Mouse (Mus musculus): ENCODE data around the gene Fam3a. TPM values are rescaled to one million over a fixed set of nuclear protein-coding genes. Genes with fewer than 3 reads are reported as not detected.

Gene Fam3a
- total and polyA plus RNA-seq, 3 experiments: 7.7 to 12.5 (median 8.3) TPM

GRCm38 (mm10) chrX:74429290-74429821, 36.3 kb upstream of the Fam3a start:
- Histone ChIP-seq H3K9me3 (replicated peaks; ENCODE audit: low read length) (no peaks in the 10 kb centered on the region), H3K4me2 (ENCODE audit: insufficient read depth, low read depth, poor library complexity, severe bottlenecking) (peak overlapping the region; percentile 27; the same call in 1 of the 2 replicates), H3K4me3 (replicated peaks in 1 of 3; ENCODE audit: low read depth in 2 of 3, low read length in 2 of 3, poor library complexity in 1 of 3) (peak overlapping the region; percentile 66 to 83 (median 70)), H3K9ac (ENCODE audit: insufficient read depth, low read depth) (peak overlapping the region; percentile 98), H3K79me2 (replicated peaks; ENCODE audit: control insufficient read depth, extremely low read depth, insufficient read depth, poor library complexity, severe bottlenecking) (peaks cover 20% of the 10 kb centered on the region; the same call in 1 of the 2 replicates), H3K27me3 (replicated peaks) (no peaks in the 10 kb centered on the region), H3K4me1 (ENCODE audit: control insufficient read depth in 1 of 2, insufficient read depth in 2 of 2) (peaks cover 0 to 45% of the 10 kb centered on the region in 2 experiments; a peak in 3 of 4 replicates), H3K27ac (ENCODE audit: insufficient read depth, low read depth) (peak overlapping the region; percentile 83), H3K36me3 (replicated peaks in 1 of 2; ENCODE audit: control insufficient read depth in 1 of 2, insufficient read depth in 1 of 2, low read length in 1 of 2) (peaks cover 18 to 52% of the 10 kb centered on the region in 2 experiments)
- peak; percentile 82 for DNase-seq (ENCODE audit: extremely low read depth)
- dilution Hi-C loops (cut with MboI; ENCODE audit: extremely low pct_ligation_motif_present, extremely low pct_unique_long_range_greater_than_20kb, low sequenced_read_pairs): no loop called here
- in situ Hi-C loops (cut with MboI; ENCODE audit: low pct_ligation_motif_present, low pct_unique_long_range_greater_than_20kb, low sequenced_read_pairs): no loop called here
- TF ChIP-seq ELF1 (IDR thresholded peaks at IDR 0.05; ENCODE audit: low read depth, low read length): peak; percentile 93
- peak; percentile 31; the same call in 1 of the 2 replicates for TF ChIP-seq MYC (IDR thresholded peaks at IDR 0.05; ENCODE audit: low read depth, low read length)
- TF ChIP-seq POLR2A (IDR thresholded peaks at IDR 0.05; ENCODE audit: low read depth, low read length): peak; percentile 58
- peak; percentile 5; the same call in 1 of the 2 replicates for TF ChIP-seq MAX (IDR thresholded peaks at IDR 0.05; ENCODE audit: low read length)
- no peak for TF ChIP-seq UBTF (IDR thresholded peaks at IDR 0.05; ENCODE audit: low read depth, low read length)
- TF ChIP-seq TBP (conservative IDR thresholded peaks at IDR 0.05; ENCODE audit: low read depth, low read length): peak; percentile 48; the same call in 1 of the 2 replicates
- no peak; the same call in 1 of the 2 replicates for TF ChIP-seq CHD2 (IDR thresholded peaks at IDR 0.05; ENCODE audit: low read length)
- peak; percentile 51; the same call in 1 of the 2 replicates for TF ChIP-seq KAT2A (IDR thresholded peaks at IDR 0.05; ENCODE audit: insufficient replicate concordance, low read length)
- TF ChIP-seq RAD21 (IDR thresholded peaks at IDR 0.05; ENCODE audit: low read depth, low read length): no peak
- peak; percentile 94 for TF ChIP-seq SIN3A (IDR thresholded peaks at IDR 0.05; ENCODE audit: low read length)
- TF ChIP-seq TCF12 (IDR thresholded peaks at IDR 0.05; ENCODE audit: low read depth, low read length): peak; percentile 9; the same call in 1 of the 2 replicates
- peak; percentile 83 for TF ChIP-seq HCFC1 (IDR thresholded peaks at IDR 0.05; ENCODE audit: low read depth, low read length)
- TF ChIP-seq NRF1 (IDR thresholded peaks at IDR 0.05; ENCODE audit: low read depth, low read length): peak; percentile 12; the same call in 1 of the 2 replicates

- H3K9me3 ChIP-seq (replicated peaks; ENCODE audit: low read length): no peaks in the 10 kb centered on the region
- dilution Hi-C loops (cut with MboI; ENCODE audit: extremely low pct_ligation_motif_present, extremely low pct_unique_long_range_greater_than_20kb, low sequenced_read_pairs): no loop called here
- H3K36me3 ChIP-seq (replicated peaks in 1 of 2; ENCODE audit: control insufficient read depth in 1 of 2, insufficient read depth in 1 of 2, low read length in 1 of 2): peaks cover 14 to 51% of the 10 kb centered on the region in 2 experiments
These were observed 35.8 kb upstream of the Fam3a start, which contains the start of gene G6pdx for GRCm38 (mm10) chrX:74428826-74429276. Gene G6pdx (minus strand): TSS chrX:74429194.

More at GRCm38 (mm10) chrX:74428826-74429276, 35.8 kb upstream of the Fam3a start, which contains the start of gene G6pdx:
- Histone ChIP-seq H3K79me2 (replicated peaks; ENCODE audit: control insufficient read depth, extremely low read depth, insufficient read depth, poor library complexity, severe bottlenecking) (peaks cover 20% of the 10 kb centered on the region; the same call in 1 of the 2 replicates), H3K4me2 (ENCODE audit: insufficient read depth, low read depth, poor library complexity, severe bottlenecking) (peak within 1 kb of the TSS; percentile 75), H3K9ac (ENCODE audit: insufficient read depth, low read depth) (peak within 1 kb of the TSS; percentile 98), H3K4me3 (replicated peaks in 1 of 3; ENCODE audit: low read depth in 2 of 3, low read length in 2 of 3, poor library complexity in 1 of 3) (peak within 1 kb of the TSS; percentile 66 to 83 (median 74)), H3K4me1 (ENCODE audit: control insufficient read depth in 1 of 2, insufficient read depth in 2 of 2) (peaks cover 0 to 50% of the 10 kb centered on the region in 2 experiments; a peak in 3 of 4 replicates), H3K27me3 (replicated peaks) (no peaks in the 10 kb centered on the region), H3K27ac (ENCODE audit: insufficient read depth, low read depth) (peak within 1 kb of the TSS; percentile 83)
- TF ChIP-seq SIN3A (IDR thresholded peaks at IDR 0.05; ENCODE audit: low read length) (0 out of 2 replicates have a peak, but pooled peaks have one; percentile 66), TBP (conservative IDR thresholded peaks at IDR 0.05; ENCODE audit: low read depth, low read length) (peak; percentile 93), POLR2AphosphoS2 (IDR thresholded peaks at IDR 0.05; ENCODE audit: low read depth, low read length) (peak; percentile 38; the same call in 1 of the 2 replicates), ETS1 (conservative IDR thresholded peaks at IDR 0.05; ENCODE audit: low read depth, low read length) (no peak), MYC (IDR thresholded peaks at IDR 0.05; ENCODE audit: low read depth, low read length) (no peak), CHD2 (IDR thresholded peaks at IDR 0.05; ENCODE audit: low read length) (0 out of 2 replicates have a peak, but pooled peaks have one; percentile 20), NELFE (IDR thresholded peaks at IDR 0.05; ENCODE audit: low read depth, low read length) (peak; percentile 87), NRF1 (IDR thresholded peaks at IDR 0.05; ENCODE audit: low read depth, low read length) (peak; percentile 84), POLR2A (IDR thresholded peaks at IDR 0.05; ENCODE audit: low read depth, low read length) (peak; percentile 95), ZMIZ1 (IDR thresholded peaks at IDR 0.05; ENCODE audit: low read depth, low read length) (peak; percentile 79), BHLHE40 (IDR thresholded peaks at IDR 0.05; ENCODE audit: low read depth, low read length) (no peak), MXI1 (IDR thresholded peaks at IDR 0.05; ENCODE audit: low read depth, low read length) (peak; percentile 54), MAX (IDR thresholded peaks at IDR 0.05; ENCODE audit: low read length) (peak; percentile 41), CTCF (conservative IDR thresholded peaks at IDR 0.05 in 1 of 2, IDR thresholded peaks at IDR 0.05 in 1 of 2; ENCODE audit: low read depth in 2 of 2, low read length in 2 of 2) (peak in 1 of 2 experiments; percentile 8; a peak in 1 of 4 replicates), KAT2A (IDR thresholded peaks at IDR 0.05; ENCODE audit: insufficient replicate concordance, low read length) (0 out of 2 replicates have a peak, but pooled peaks have one; percentile 20), TCF12 (IDR thresholded peaks at IDR 0.05; ENCODE audit: low read depth, low read length) (peak; percentile 30; the same call in 1 of the 2 replicates), JUN (IDR thresholded peaks at IDR 0.05; ENCODE audit: insufficient read depth, low read depth, low read length) (no peak), ZNF384 (IDR thresholded peaks at IDR 0.05; ENCODE audit: low read depth, low read length) (no peak), USF1 (IDR thresholded peaks at IDR 0.05; ENCODE audit: low read depth, low read length) (no peak), MAZ (IDR thresholded peaks at IDR 0.05; ENCODE audit: low read depth, low read length) (peak; percentile 35)
- peak; percentile 88 for DNase-seq (ENCODE audit: extremely low read depth)
- in situ Hi-C loops (cut with MboI; ENCODE audit: low pct_ligation_motif_present, low pct_unique_long_range_greater_than_20kb, low sequenced_read_pairs): no loop called here

Data from CH12.LX (cell line).